Mouse (Mus musculus) right cerebral cortex, postnatal 36 days (tissue): ENCODE results near the gene Dtx4.

ENCODE experiments used
- DNase-seq, 2 experiments: peaks; one replicate each; pipeline ENCODE4 v3.0.0; 2022; ENCODE audit warnings: low spot score in 2 of 2, mixed read lengths in 1 of 2

Gene Dtx4

DNA sequence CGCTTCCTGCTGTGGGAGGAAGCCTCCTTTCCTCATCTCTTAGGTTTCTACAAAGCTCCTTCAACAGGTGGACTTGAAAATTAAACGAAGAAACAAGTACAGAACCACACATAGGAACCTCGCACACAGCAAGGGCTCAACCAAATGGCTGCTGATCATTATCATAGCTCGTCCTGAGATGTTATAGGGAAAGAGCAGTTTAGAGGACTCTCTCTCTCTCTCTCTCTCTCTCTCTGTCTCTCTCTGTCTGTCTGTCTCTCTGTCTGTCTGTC, 7.1 kb downstream of the Dtx4 start:
- DNase-seq = no peak

DNA sequence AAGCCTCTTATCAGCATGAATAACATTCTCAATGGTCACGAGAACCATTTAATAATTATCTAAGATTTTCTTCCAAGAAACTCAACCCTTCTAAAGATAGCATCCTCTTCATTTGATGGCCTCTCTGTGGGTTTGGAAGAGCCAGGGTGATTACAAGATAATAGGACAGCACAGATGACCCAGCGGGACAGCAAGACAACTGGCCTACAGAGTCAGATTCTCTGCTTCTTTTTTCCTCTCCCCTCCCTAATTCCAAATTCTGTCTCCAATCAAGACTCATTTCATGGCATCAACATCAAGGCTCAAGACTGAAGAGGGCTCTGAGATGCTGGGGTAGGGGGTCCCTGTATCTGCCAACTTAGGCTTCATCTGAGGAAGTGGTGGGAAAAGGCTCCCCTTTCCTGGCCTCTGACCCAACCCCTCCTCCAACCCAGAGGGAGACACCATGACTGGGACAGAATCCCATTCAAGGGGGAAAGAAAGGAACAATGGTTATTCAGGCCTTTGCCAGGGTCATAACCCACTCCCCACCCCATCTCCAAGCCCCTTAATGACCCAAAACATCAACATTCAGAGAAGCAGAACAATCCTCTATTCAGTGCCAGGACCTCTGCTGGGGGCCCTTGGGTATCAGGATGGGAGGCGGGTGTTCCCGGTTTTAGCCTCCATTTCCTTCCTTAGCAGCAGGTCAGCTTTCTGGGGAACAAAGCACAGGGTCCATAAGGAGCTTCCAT, 7.6 kb downstream of the Dtx4 start:
- no peak for DNase-seq

DNA sequence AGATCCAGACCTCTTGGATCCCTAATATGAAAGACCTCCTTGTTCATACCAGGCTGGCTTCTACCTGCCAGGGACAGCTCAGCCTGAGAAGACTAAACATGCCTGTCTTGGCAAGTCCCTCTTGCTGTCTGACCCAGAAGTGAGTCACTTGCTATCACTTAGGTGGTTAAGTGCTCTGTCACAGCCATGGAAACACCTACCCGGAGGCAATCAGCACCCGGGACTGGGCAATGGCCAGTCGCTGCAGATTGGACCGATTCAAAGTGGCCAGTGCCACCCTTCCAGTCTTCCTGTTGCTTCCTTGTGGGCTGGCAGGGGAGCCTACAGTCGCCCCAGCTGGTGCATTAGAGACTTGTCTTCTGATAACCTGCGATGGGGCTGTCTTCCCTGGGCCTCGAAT, 9.6 kb downstream of the Dtx4 start:
- DNase-seq = no peak

DNA sequence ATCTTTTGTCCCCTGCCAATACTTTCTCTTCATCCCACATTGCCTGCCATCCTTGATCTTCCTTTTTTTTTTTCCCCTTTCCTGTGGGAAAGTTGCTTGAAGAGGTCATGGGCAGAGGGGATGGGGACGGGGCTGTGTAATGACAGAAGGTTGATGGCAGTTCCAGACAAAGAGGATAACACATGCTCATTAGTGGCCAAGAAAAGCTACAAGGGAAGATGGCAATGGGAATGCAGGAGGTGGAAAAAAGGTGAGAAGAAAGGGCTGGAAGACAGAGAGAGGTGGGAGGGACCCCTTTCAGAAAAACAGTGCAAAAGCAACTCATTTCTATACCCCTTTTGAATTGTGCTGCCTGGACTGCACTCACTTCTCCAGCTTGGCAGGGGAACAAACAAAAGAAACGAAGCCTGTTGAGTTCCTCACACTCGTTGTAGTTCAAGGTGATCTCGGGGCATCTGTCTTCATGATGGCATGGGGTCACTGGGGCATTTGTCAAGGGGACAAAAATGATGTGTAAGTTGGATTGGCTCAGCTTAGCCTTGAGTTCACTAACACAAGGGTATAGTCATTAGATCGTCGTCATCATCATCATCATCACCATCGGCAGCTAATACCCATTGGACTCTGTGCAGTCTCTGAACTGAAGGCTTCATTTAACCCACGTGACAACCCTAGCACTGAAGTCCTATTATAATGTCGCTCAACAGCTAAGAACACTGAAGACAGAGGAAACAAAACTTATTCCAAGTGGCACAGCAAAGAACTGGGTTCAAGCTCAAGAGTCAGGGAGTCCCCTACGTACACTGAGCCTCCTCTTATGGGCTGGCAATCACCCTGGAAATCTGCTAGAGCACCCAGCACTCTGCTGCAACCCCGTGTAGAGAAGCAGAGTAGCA, 11.3 kb downstream of the Dtx4 start:
- no peak for DNase-seq

GRCm38 (mm10) chr19:12488969-12489674, 12.1 kb downstream of the Dtx4 start:
- DNase-seq = no peak

- DNase-seq = no peak
These were observed 12.9 kb downstream of the Dtx4 start for GRCm38 (mm10) chr19:12488205-12488966.

DNA sequence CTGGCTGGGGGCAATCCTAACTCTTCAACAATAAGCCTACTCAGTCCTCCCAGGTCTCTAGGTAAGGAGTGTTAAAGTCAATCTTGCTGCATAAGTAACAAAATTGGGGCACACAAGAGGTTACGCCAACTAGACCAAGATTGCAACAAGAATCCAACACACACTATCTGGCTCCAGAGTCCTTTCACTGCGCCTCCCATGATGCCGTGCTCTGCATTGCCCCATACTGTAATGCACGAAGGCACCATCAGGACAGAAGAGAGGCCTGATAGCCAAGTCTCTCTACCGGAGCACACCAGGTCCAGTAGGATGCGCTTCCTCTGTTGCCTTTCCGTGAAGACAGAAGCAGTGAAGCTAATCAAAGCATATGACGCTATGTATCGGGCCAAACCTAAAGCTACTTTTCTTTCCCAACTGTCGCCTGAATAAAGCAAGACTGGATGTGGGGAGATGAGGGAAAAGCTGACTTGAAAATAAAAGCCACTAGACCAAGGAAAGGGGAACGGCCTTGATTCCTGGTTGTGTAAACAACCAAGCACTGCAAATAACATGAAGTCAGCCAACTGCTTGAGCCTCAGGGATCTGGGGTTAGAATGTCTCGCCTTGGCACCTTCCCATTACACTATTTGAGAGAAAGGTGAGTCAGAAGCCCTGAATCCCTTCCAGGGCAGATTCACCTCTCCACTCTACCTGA, 13.6 kb downstream of the Dtx4 start:
- no peak for DNase-seq

- DNase-seq = no peak
These were observed 14.4 kb downstream of the Dtx4 start for GRCm38 (mm10) chr19:12486875-12487274.

- DNase-seq = no peak
These were observed 15.6 kb downstream of the Dtx4 start for GRCm38 (mm10) chr19:12485631-12486030.

DNA sequence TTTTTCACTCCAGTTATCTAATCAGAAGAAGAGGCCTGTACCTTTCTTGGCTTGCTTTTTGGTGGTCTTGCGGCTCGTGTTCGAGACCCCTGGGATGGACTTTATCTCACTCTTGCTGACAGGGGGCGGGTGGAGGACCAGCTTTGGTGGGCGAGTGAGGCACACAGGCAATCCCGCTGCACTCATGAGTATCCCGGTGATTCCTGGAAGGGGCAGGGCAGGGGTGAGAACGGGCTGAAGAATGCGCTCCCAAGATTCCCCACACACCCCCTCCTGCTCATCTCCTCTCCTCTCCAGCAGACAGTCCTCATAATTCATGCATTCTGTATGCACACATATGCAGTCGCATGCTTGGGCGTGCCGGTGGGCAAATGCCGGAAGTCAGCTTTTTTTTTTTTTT, 16.0 kb downstream of the Dtx4 start:
- no peak for DNase-seq

GRCm38 (mm10) chr19:12484210-12484609, 17.0 kb downstream of the Dtx4 start:
- DNase-seq = no peak

- no peak for DNase-seq
These were observed 17.5 kb downstream of the Dtx4 start for GRCm38 (mm10) chr19:12483782-12484181.

DNA sequence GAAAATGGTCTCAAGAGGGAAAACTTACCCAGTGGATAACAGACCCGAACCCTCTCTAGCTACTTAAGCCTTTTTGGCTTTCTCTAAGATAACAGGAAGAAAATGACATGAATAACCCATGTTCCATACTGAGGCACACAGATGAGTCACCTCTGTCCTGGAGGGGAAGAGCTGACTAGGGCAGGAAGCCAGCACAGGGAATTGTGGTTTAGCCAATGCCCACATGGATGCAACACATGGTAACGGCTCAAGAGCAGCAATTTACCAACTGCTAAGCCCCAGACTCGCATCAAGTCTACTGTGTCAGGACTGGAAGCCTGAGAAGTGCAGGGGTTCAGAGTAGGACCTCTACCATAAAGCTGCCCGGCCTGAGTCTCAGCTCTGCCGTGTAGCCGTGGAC, 22.9 kb downstream of the Dtx4 start:
- DNase-seq = no peak

- DNase-seq = no peak
These were observed 24.5 kb downstream of the Dtx4 start for GRCm38 (mm10) chr19:12476721-12477270.

- DNase-seq = peak; percentile 89 to 93
These were observed 25.6 kb downstream of the Dtx4 start for GRCm38 (mm10) chr19:12475380-12476250.

GRCm38 (mm10) chr19:12473951-12474350, 27.3 kb downstream of the Dtx4 start:
- no peak for DNase-seq

DNA sequence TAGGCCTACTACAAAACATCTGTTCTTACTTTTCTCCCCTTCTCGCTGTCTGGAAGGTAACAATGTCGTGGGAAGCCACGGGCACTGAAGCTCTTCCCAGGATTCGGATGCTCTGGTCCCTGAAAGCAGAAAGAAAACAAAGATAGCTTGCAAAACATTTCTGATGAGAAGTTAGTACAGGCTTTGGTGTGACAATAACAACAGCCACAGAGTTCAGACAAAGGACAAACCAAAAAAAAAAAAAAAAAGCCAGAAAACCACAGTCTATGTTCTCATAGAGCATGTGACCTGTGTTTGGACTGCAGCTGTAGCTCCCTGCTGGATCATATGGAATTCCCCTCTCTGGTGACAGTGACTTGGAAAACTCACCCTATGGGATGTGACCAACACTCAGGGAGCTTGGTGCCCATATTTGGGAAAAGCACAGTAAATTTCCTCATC, 28.0 kb downstream of the Dtx4 start:
- DNase-seq = no peak

GRCm38 (mm10) chr19:12472381-12472976, 28.8 kb downstream of the Dtx4 start:
- DNase-seq = no peak

GRCm38 (mm10) chr19:12471866-12472265, 29.4 kb downstream of the Dtx4 start:
- no peak for DNase-seq

DNA sequence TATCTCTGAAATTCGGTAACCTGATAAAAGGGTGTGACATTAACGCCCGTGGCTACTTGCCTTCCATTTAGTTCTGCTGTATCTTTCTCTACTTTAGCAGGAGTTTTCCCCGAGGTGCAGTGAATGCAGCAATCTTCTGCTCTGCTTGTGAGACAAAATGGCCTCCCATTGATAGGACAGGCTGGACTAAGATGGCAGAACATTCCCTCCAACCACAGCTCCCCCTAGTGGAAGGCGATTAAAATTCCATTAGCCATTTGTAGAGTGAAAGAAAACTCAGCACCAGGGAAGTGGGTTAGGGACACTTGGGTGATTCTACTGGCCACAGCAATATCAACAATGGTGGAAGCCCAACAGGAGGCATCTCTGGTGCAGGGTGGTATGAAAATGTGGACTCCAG, 33.8 kb downstream of the Dtx4 start:
- no peak for DNase-seq
